Mouse (Mus musculus): ENCODE data around the gene Slc5a5.

DNA sequence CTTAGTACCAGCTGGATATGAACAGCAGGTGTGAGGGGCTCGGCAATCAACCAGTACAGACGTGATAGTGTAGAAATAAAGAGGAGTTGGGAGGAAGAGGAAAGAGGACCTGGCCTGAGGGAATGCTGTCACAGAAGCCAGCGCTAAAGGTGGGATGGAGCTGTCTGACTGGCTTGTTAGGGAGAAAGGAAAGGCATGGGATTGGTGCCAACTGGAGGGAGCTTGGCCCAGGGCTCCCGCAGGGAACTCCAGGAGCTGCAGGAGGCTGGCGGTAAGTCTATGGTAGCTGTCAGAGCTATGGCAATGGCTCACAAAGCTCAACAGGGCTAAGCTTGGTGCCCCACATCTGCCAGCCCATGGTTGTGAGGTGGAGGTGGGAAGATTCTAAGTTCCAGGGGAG lies 9.7 kb upstream of the Slc5a5 start:
- TF ChIP-seq CTCF (IDR thresholded peaks at IDR 0.05; ENCODE audit: insufficient read depth, low read length): no peak
- TF ChIP-seq POLR2A (IDR thresholded peaks at IDR 0.05; ENCODE audit: borderline replicate concordance, extremely low read depth, low read depth, low read length): no peak

All from lung, adult 2 months (tissue).